Mouse (Mus musculus) MEL (cell line): ENCODE data around the gene Prkch. TPM values are rescaled to one million over a fixed set of nuclear protein-coding genes. Genes with fewer than 3 reads are reported as not detected.

Experiments used
- DNase-seq: peaks from one replicate; pipeline ENCODE4 v3.0.0; 2011; ENCODE audit warnings: low read depth, low spot score
- H3K27ac ChIP-seq: 2 replicates; pipeline ENCODE4 v1.5.1; 2012; ENCODE audit warnings: low read depth, mild to moderate bottlenecking, control low read depth, low read length, moderate library complexity; ENCODE audit not compliant: control insufficient read depth
- H3K27me3 ChIP-seq, 2 experiments: fragments of 150-350 bp in 1 of 2; sonication (generic) in 1 of 2; 2 replicates each; pipeline ENCODE4 v1.6.1; 2012; ENCODE audit warnings: low read length in 2 of 2, mild to moderate bottlenecking in 2 of 2, improper control_type of control experiment in 1 of 2, moderate library complexity in 1 of 2; ENCODE audit not compliant: insufficient read depth in 2 of 2, control insufficient read depth in 1 of 2
- H3K36me3 ChIP-seq, 2 experiments: 2 replicates each; pipeline ENCODE4 v1.6.1; 2012 to 2014; ENCODE audit warnings: low read length in 2 of 2, improper control_type of control experiment in 1 of 2, inconsistent platforms in 1 of 2, mild to moderate bottlenecking in 1 of 2; ENCODE audit not compliant: insufficient read depth in 2 of 2, control insufficient read depth in 1 of 2
- H3K4me1 ChIP-seq, 2 experiments: fragments of 150-350 bp in 1 of 2; sonication (generic) in 1 of 2; 2 replicates each; pipeline ENCODE4 v1.6.1; 2012; ENCODE audit warnings: low read length in 2 of 2, improper control_type of control experiment in 1 of 2, mild to moderate bottlenecking in 1 of 2; ENCODE audit not compliant: insufficient read depth in 2 of 2, control insufficient read depth in 1 of 2
- H3K4me3 ChIP-seq, 2 experiments: fragments of 150-350 bp in 1 of 2; sonication (generic) in 1 of 2; 2 replicates each; pipeline ENCODE4 v1.5.1; 2012; ENCODE audit warnings: low read depth in 2 of 2, low read length in 2 of 2, mild to moderate bottlenecking in 2 of 2, moderate library complexity in 2 of 2, control low read depth in 1 of 2, improper control_type of control experiment in 1 of 2; ENCODE audit not compliant: control insufficient read depth in 1 of 2, insufficient read depth in 1 of 2
- H3K79me2 ChIP-seq: 2 replicates; pipeline ENCODE4 v1.6.1; 2012; ENCODE audit warnings: mild to moderate bottlenecking, low read length, moderate library complexity; ENCODE audit not compliant: control insufficient read depth, poor library complexity, insufficient read depth
- H3K9ac ChIP-seq: 2 replicates; pipeline ENCODE4 v1.6.1; 2012; ENCODE audit warnings: low read depth, mild to moderate bottlenecking, control low read depth, low read length, moderate library complexity; ENCODE audit not compliant: control insufficient read depth, poor library complexity, severe bottlenecking
- H3K9me3 ChIP-seq: fragments of 150-350 bp; sonication (generic); replicated peaks from 2 replicates; pipeline ENCODE4 v1.6.1; 2012; ENCODE audit warnings: mild to moderate bottlenecking, low read length, improper control_type of control experiment, moderate library complexity; ENCODE audit not compliant: insufficient read depth
- BHLHE40 ChIP-seq: IDR thresholded peaks from 2 replicates; pipeline ENCODE4 v1.6.1; 2012; ENCODE audit warnings: low read depth, mild to moderate bottlenecking, inconsistent platforms, low read length, improper control_type of control experiment, borderline replicate concordance
- E2F4 ChIP-seq: IDR thresholded peaks from 2 replicates; pipeline ENCODE4 v1.6.1; 2011; ENCODE audit warnings: low read depth, low read length, improper control_type of control experiment, borderline replicate concordance
- ETS1 ChIP-seq: IDR thresholded peaks from 2 replicates; pipeline ENCODE4 v1.6.1; 2012; ENCODE audit warnings: low read depth, mild to moderate bottlenecking, inconsistent platforms, low read length, improper control_type of control experiment, moderate library complexity
- GABPA ChIP-seq: IDR thresholded peaks from 2 replicates; pipeline ENCODE4 v1.6.1; 2012; ENCODE audit warnings: low read depth, mild to moderate bottlenecking, inconsistent platforms, low read length, improper control_type of control experiment, moderate library complexity
- JUND ChIP-seq: IDR thresholded peaks from 2 replicates; pipeline ENCODE4 v1.6.1; 2011; ENCODE audit warnings: low read depth, mild to moderate bottlenecking, improper control_type of control experiment, low read length
- MAX ChIP-seq: IDR thresholded peaks from 2 replicates; pipeline ENCODE4 v1.6.1; 2011; ENCODE audit warnings: low read length, improper control_type of control experiment
- MAZ ChIP-seq: IDR thresholded peaks from 2 replicates; pipeline ENCODE4 v1.6.1; 2012; ENCODE audit warnings: low read depth, mild to moderate bottlenecking, inconsistent platforms, low read length, improper control_type of control experiment
- MYB ChIP-seq: IDR thresholded peaks from 2 replicates; pipeline ENCODE4 v1.6.1; 2011; ENCODE audit warnings: mild to moderate bottlenecking, low read depth, low read length, improper control_type of control experiment
- MYC ChIP-seq: IDR thresholded peaks from 2 replicates; pipeline ENCODE4 v1.6.1; 2011; ENCODE audit warnings: low read depth, mild to moderate bottlenecking, low read length, improper control_type of control experiment, moderate library complexity
- POLR2A ChIP-seq, 2 experiments: IDR thresholded peaks; 2 replicates each; pipeline ENCODE4 v1.6.1; 2011 to 2012; ENCODE audit warnings: low read length in 2 of 2, mild to moderate bottlenecking in 2 of 2, control low read depth in 1 of 2, improper control_type of control experiment in 1 of 2, low read depth in 1 of 2, moderate library complexity in 1 of 2; ENCODE audit not compliant: control insufficient read depth in 1 of 2, insufficient read depth in 1 of 2, poor library complexity in 1 of 2
- POLR2AphosphoS2 ChIP-seq: IDR thresholded peaks from 2 replicates; pipeline ENCODE4 v1.6.1; 2011; ENCODE audit warnings: low read length, improper control_type of control experiment
- POLR2AphosphoS5 ChIP-seq: IDR thresholded peaks from 2 replicates; pipeline ENCODE4 v1.6.1; 2012; ENCODE audit warnings: low read depth, borderline replicate concordance, mild to moderate bottlenecking, inconsistent platforms, low read length, moderate library complexity, mixed read lengths
- SMC3 ChIP-seq: IDR thresholded peaks from 2 replicates; pipeline ENCODE4 v1.6.1; 2011; ENCODE audit warnings: low read depth, low read length, improper control_type of control experiment
- ZKSCAN1 ChIP-seq: IDR thresholded peaks from 2 replicates; pipeline ENCODE4 v1.6.1; 2012; ENCODE audit warnings: low read depth, mild to moderate bottlenecking, inconsistent platforms, low read length, improper control_type of control experiment, moderate library complexity
- polyA plus RNA-seq, 2 experiments: library from polyadenylated mRNA; stranded (reverse) in 1 of 2; unstranded in 1 of 2; fragments of >175 nt in 1 of 2; fragments of >200 nt in 1 of 2; gene quantifications; 2 replicates each; pipeline versions ENCODE4 v1.2.1 to v1.2.4; 2012; ENCODE audit warnings: low replicate concordance in 2 of 2, low read depth in 1 of 2; ENCODE audit not compliant: insufficient read length in 2 of 2, insufficient read depth in 1 of 2, missing spikeins in 1 of 2
- total RNA-seq: library from RNA; depleted of rRNA; stranded (reverse); fragments of 300-350 nt; gene quantifications from 2 replicates; pipeline ENCODE4 v1.2.3, GENCODE M21; 2012

Gene Prkch
- total and polyA plus RNA-seq, 3 experiments, result not detected

DNA sequence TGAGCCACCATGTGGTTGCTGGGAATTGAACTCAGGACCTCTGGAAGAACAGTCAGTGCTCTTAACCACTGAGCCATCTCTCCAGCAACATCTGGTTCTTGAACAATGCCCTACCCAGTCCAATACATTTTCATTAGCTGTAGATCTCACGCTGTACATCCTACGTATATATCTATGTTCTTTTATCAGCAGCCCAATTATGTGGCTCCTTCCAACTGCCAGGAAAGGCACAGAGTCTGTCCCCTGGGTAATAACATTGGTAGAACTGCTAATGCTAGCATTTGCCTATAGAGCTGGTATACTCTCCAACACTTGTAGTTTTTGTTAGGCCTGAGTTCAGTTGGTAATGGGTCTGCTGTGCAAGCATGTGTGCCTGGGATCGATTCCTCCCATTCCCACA is 163.8 kb downstream of the Prkch start:
- no peaks in the 10 kb centered on the region for H3K9me3 ChIP-seq
- no peaks in the 10 kb centered on the region for H3K79me2 ChIP-seq
- H3K36me3 ChIP-seq, result no peaks in the 10 kb centered on the region
- H3K27me3 ChIP-seq, result peaks cover 0 to 3% of the 10 kb centered on the region in 2 experiments
- no peak for TF ChIP-seq MYB
- no peak for TF ChIP-seq GABPA
- H3K27ac ChIP-seq, result no peak overlapping the region
- H3K4me3 ChIP-seq, result no peak overlapping the region
- H3K4me1 ChIP-seq, result no peaks in the 10 kb centered on the region
- no peak for DNase-seq
- H3K9ac ChIP-seq, result no peak overlapping the region

DNA sequence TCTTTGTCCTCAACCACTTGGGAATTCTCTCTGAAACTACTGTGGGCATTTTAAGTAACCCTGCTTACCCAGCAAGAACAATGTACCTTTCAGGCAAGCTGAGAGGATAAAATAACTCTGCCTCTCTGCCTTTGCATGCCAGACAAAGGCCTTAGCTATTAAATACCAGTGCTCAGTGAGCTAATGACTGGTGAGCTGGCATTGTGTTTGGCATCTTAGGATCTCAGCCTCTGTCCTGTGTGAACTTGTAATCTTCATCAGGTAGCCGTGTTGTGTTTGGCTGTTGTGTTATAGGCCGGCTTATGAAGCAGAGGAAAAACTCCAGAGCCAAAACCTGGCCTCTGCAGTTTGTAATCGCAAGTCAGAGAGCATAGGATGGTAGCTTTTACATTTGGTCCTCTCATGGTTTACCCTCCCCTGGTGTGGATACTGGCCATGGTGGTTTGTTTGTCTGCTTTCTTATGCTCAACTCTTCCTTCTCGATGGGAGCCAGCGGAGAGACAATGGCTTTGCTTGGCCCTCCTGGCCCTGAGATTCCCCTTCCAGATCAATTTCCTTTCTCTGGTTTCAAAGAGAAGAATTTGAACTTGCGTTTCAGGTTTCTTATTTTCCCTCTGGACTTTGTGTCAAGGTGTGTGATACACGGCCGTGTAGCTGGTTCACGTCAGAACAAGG is 170.0 kb downstream of the Prkch start:
- Histone ChIP-seq H3K9ac (no peak overlapping the region), H3K27ac (no peak overlapping the region), H3K4me1 (no peaks in the 10 kb centered on the region), H3K36me3 (no peaks in the 10 kb centered on the region), H3K27me3 (no peaks in the 10 kb centered on the region; a peak in 3 of 4 replicates), H3K4me3 (no peak overlapping the region), H3K79me2 (no peaks in the 10 kb centered on the region), H3K9me3 (no peaks in the 10 kb centered on the region)
- DNase-seq, result no peak
- TF ChIP-seq MAX (no peak), MYC (no peak), E2F4 (no peak), BHLHE40 (no peak), POLR2AphosphoS2 (no peak)

DNA sequence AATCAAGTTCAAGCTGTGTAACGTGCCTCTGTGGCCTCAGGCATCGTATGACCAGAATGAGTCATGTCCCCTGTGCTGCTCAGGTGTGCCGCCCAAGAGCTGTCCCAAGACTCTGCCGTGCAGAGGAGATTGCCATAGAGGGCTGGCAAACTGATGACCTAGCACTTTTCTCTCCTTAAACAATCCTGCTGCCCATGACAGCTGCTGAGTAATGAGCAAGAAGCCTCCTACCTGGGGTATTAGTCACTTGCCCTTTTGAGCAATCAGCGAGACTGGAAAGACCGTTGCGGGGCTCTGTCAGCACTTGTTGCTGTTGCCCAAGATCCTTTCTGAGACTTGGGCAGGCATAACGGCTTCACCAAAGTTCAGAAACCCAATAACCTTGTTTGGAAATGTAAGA is 171.1 kb downstream of the Prkch start:
- no peak overlapping the region for H3K27ac ChIP-seq
- H3K4me1 ChIP-seq, result no peaks in the 10 kb centered on the region
- TF ChIP-seq ZKSCAN1 (no peak), POLR2AphosphoS2 (no peak), JUND (no peak), MAZ (no peak), POLR2AphosphoS5 (no peak), POLR2A (IDR thresholded peaks at IDR 0.05; ENCODE audit: control insufficient read depth in 1 of 2, insufficient read depth in 1 of 2, low read depth in 1 of 2, low read length in 2 of 2, poor library complexity in 1 of 2) (no peak), ETS1 (no peak), SMC3 (no peak), E2F4 (no peak)
- TF ChIP-seq, all 39 proteins: peak for 0
- Histone ChIP-seq H3K79me2 (no peaks in the 10 kb centered on the region), H3K9me3 (no peaks in the 10 kb centered on the region), H3K36me3 (no peaks in the 10 kb centered on the region), H3K4me3 (no peak overlapping the region), H3K9ac (no peak overlapping the region), H3K27me3 (no peaks in the 10 kb centered on the region; a peak in 3 of 4 replicates)
- DNase-seq, result no peak
